Mouse (Mus musculus) Muller cell, postnatal 12 days (primary cell): ENCODE data around the gene Fabp3.

Source experiments
- DNase-seq: peaks from one replicate; pipeline ENCODE4 v3.0.0-alpha.2; 2015; ENCODE audit errors: inconsistent ontology term

Gene Fabp3

DNA sequence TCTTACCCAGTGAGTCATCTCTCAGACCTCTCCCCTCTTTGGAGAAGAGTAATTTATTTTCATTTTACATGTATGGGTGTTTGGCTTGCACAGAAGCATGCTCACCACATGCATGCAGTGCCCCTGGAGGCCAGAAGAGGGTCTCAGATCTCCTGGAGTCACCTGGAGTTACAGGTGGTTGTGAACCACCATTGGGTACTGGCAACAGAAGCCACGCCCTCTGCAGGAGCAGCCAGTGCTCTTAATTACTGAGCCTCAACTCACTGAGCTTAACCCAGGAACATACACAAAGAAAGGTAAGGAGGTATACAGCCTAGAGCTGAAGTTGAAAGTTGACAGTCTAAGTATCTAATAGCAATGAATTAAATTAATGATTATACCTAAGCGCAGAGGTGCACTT lies 17.1 kb downstream of the Fabp3 start:
- DNase-seq = no peak

- no peak for DNase-seq
Measured at GRCm38 (mm10) chr4:130327366-130327765, 19.0 kb downstream of the Fabp3 start.

GRCm38 (mm10) chr4:130335867-130336266 lies 27.5 kb downstream of the Fabp3 start:
- no peak for DNase-seq

GRCm38 (mm10) chr4:130341691-130342090 lies 33.3 kb downstream of the Fabp3 start:
- DNase-seq = peak; percentile 18

GRCm38 (mm10) chr4:130349666-130350065 lies 41.3 kb downstream of the Fabp3 start:
- DNase-seq = no peak

DNA sequence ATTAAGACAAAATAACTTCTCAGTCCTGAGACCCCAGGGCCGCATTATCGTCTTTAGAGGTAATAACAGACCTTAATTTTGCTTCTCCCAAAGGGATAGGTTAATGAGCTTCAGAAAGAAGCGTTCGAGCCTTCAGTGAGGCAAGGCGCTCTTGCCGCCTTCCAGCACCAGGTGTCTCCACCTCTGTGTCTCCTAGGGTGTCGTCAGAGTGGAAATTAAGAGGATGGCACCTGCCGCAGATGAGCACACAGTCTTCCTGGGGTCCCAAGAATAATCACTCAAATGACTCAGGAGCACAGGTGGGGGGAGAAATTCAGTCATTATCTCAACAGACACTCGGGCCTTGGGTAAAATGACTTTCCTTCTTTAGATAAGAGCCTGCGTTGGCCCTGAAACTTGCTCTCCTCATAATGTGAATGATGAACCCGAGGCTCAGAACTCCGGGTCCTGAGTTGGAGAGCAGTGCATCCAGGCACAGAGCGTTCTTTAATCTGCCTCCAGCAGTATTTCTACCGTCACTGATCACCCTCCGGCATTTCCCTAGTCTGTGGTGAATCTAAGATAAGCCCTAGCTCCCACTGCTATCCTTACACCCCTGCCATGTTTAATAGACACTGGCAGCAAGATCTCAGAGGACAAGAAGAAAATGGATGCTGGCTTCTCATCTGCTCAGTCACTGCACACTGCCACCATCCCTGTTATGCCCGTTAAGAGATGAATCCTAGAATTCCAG lies 42.5 kb downstream of the Fabp3 start:
- no peak for DNase-seq

DNA sequence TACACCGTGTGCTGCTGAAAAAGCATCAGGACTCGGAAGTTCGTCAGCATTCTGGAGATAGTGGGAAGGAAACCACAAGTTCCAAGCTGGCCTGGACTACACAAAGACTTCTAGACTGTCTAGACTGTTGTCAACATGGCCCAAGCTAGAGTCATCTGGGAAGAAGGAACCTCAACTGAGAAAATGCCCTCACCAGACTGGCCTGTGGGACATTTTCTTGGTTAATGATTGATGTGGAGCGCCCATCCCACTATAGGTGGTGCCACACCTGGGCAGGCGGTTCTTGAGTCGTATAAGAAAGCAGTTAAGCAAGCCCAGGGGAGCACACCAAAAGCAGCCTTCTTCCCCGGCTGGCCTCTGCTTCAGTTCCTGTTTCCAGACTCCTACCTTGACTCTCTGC lies 44.2 kb downstream of the Fabp3 start:
- no peak for DNase-seq

- no peak for DNase-seq
Measured at GRCm38 (mm10) chr4:130357946-130358345, 49.6 kb downstream of the Fabp3 start.

DNA sequence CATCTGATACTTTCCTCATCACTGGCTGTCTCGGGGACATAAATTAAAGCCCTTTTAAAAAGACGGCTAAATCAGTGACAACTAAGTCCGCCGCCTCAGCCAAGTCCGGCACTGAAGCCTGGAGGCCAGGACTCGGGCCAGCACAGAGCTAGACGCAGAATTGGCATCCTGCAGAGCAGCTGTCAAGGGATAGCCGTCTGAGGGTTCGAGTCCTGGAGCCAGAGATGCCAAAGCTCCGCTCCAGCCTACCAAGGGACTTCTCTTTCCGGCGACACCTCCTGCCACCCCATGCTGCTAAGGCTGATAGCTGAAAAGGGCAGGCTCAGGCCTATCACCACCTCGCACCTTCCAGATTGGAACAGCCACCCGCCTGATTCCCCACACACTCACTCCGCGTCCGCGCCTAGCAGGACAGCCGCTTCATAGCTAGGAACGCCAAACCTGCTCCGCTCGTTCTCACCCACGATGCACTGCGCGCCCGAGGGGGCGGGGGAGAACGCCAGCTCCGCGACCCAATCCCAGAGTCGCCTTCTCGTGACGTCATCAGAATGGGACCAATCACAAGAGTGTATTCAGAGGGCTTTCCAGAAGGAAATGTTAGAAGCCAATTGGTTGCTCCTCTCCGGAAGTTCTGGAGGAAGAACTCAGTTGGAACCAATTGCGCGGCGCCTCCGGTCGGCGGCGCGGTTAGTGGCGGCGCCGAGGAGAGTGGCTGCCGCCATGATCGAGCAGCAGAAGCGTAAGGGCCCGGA lies 51.3 kb downstream of the Fabp3 start, which contains the start of the genes Zcchc17 and Snrnp40:
Zcchc17 (minus strand) TSS at position 458 of the 752 bp plus-strand sequence.
Snrnp40 (plus strand) TSS at position 647 of the 752 bp plus-strand sequence.
- peak; percentile 99 for DNase-seq

DNA sequence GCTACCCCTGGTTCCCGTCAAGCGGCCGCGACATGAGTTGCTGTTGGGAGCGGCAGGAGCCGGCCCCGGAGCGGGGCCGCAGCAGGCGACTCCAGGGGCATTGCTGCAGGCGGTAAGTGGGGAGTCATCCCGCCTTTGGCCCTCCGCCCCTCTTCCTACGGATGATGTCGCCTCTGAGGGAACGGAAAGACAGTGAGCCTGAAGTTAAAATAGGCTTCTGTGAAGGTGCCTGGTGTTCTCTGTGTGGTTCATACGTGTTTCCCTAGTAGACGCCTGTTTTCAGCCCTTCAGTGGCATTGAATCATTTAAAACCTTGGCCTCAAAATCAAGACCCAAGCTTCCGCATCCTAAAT lies 51.8 kb downstream of the Fabp3 start:
- no peak for DNase-seq
